Mouse (Mus musculus): ENCODE measurements around the gene Rp9. TPM values are rescaled to one million over a fixed set of nuclear protein-coding genes. Genes with fewer than 3 reads are reported as not detected.
A peak's percentile ranks its signal among the peaks of the same experiment; 100 is the strongest.

The Rp9 gene
- 59.1 TPM for polyA plus RNA-seq (2021)

GRCm38 (mm10) chr9:22469643-22470042, at the start of gene Rp9:
Gene Rp9, minus strand, starts transcription at chr9:22469743.
- CTCF ChIA-PET = no interaction called here
- DNase-seq (ENCODE audit: low read depth, low spot score) (no peak), ATAC-seq (no peak)
- no peaks in the 10 kb centered on the region for H3K27me3 ChIP-seq
- TF ChIP-seq CTCF (IDR thresholded peaks at IDR 0.05) = no peak
- in situ Hi-C loops (cut with MboI; ENCODE audit: low pct_unique_long_range_greater_than_20kb) = no loop called here
- POLR2A ChIA-PET = no interaction called here

DNA sequence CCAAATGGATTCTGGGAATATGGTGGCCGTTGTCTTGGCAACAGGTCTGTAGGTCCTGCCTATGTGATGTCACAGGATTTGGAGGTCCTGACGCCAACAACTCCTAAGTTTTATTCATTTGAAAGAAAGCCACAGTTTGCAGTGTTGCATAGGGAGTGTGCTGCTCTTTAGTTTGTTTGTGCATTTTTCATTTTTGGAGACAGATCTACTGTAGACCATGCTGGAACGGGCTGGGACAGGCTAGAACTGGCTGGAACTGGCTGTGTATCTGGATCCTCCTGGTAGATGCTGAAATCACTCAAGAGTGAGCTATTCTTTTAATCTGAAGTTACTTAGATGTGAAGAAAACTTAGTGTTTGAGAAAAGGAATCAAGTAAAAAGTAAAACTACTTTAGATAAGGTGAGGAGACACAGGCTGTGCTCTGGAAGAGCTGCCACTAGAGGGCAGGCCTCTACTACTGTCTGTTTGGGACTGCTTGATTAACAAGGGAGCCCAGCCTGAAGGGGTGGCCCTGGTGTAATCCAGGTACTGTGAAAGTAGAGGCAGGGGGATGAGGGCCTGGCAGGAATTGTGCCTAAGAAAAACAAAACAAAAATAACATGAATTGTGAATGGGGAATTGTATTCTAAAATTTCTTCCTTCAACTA, 49.0 kb upstream of the Rp9 start:
- peak; percentile 94 for TF ChIP-seq CTCF (IDR thresholded peaks at IDR 0.05)
- in situ Hi-C loops (cut with MboI; ENCODE audit: low pct_unique_long_range_greater_than_20kb) = no loop called here
- H3K27me3 ChIP-seq = no peaks in the 10 kb centered on the region
- ATAC-seq = peak; percentile 79
- no peak for DNase-seq (ENCODE audit: low read depth, low spot score)
- CTCF ChIA-PET = interaction anchor here (0.7 to 2.0 kb wide), 6 partner anchors 9 to 21 kb away, joined by 3 to 8 read pairs (median 6); no protein-coding TSS in a partner anchor
- POLR2A ChIA-PET = no interaction called here

GRCm38 (mm10) chr9:22515076-22515475, 45.5 kb upstream of the Rp9 start:
- no peaks in the 10 kb centered on the region for H3K27me3 ChIP-seq
- no peak for ATAC-seq
- ChIA-PET POLR2A (no interaction called here), CTCF (no interaction called here)
- no peak for TF ChIP-seq CTCF (IDR thresholded peaks at IDR 0.05)
- no peak for DNase-seq (ENCODE audit: low read depth, low spot score)
- in situ Hi-C loops (cut with MboI; ENCODE audit: low pct_unique_long_range_greater_than_20kb) = no loop called here

- POLR2A ChIA-PET = no interaction called here
- no peak for ATAC-seq
Measured at GRCm38 (mm10) chr9:22505574-22505973, 36.0 kb upstream of the Rp9 start.

DNA sequence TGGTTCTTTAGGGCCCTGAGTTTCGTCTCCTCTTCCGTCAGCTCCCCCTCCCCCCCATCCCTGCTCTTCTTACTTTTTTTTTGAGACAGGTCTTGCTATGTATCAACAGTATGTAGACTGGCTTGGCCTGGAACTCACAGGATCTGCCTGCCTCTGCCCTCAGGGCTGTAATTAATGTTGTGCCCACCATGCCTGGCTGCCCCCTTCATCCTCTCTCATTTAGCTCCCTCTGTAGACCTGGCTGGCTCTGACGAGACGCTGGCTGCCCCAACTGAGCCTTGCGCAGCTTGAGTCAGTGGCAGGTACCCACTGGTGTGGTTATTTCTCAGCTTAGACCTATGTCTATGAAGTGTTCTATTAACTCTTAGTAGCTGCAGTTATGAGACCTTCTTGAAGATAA, 34.0 kb upstream of the Rp9 start:
- ATAC-seq = no peak
- ChIA-PET POLR2A (interaction anchor here (0.6 kb wide), 1 partner anchor 10 kb away, joined by 4 read pairs; no protein-coding TSS in a partner anchor), CTCF (no interaction called here)
- no peaks in the 10 kb centered on the region for H3K27me3 ChIP-seq
- no peak for TF ChIP-seq CTCF (IDR thresholded peaks at IDR 0.05)
- in situ Hi-C loops (cut with MboI; ENCODE audit: low pct_unique_long_range_greater_than_20kb) = no loop called here
- no peak for DNase-seq (ENCODE audit: low read depth, low spot score)

More at GRCm38 (mm10) chr9:22505574-22505973, 36.0 kb upstream of the Rp9 start:
- no peak for TF ChIP-seq CTCF (IDR thresholded peaks at IDR 0.05)
- in situ Hi-C loops (cut with MboI; ENCODE audit: low pct_unique_long_range_greater_than_20kb) = no loop called here
- no peaks in the 10 kb centered on the region for H3K27me3 ChIP-seq
- CTCF ChIA-PET = interaction anchor here (1.5 kb wide), 1 partner anchor 13 kb away, joined by 5 read pairs; no protein-coding TSS in a partner anchor
- DNase-seq (ENCODE audit: low read depth, low spot score) = no peak

- in situ Hi-C loops (cut with MboI; ENCODE audit: low pct_unique_long_range_greater_than_20kb) = no loop called here
- TF ChIP-seq CTCF (IDR thresholded peaks at IDR 0.05) = no peak
- H3K27me3 ChIP-seq = no peaks in the 10 kb centered on the region
- ChIA-PET POLR2A (no interaction called here), CTCF (no interaction called here)
- ATAC-seq = no peak
- DNase-seq (ENCODE audit: low read depth, low spot score) = no peak
Measured at GRCm38 (mm10) chr9:22502972-22503371, 33.4 kb upstream of the Rp9 start.

DNA sequence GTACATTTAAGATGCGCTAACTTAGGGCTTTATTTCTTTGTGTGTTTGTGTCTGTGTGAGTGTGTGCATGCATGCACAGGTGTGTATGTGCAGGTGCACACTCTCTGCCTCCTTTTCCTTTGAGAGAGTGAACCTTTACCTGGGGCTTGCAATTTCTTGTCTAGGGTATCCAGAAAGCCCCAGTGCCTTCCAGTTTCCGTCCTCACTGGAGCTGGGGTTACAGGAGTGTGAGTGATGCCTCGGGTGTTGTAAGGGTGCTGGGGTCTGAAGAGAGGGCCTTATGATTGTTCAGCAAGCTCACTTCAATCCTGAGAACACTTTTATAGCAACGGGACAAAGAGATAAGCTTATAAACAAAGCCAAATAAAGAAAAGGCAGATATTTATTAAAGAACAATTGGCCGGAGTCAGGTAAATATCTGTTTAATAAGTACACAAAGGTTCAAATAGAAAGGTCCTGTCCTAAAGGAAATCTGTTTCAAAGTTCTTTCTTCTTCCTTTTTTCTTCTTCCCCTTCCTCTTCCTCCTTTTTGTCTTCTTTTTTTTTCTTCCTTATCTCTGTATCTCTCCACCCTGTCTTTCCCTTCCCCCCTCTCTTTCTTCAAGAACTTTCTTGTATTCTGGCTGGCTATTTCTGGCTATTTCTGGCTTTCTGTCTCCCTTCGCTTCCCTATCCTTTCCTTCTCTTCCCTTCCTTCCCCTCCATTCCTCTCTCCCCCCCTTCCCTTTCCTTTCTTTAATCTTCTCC, 27.7 kb upstream of the Rp9 start:
- DNase-seq (ENCODE audit: low read depth, low spot score) (no peak), ATAC-seq (no peak)
- POLR2A ChIA-PET = no interaction called here
- H3K27me3 ChIP-seq = no peaks in the 10 kb centered on the region
- in situ Hi-C loops (cut with MboI; ENCODE audit: low pct_unique_long_range_greater_than_20kb) = no loop called here
- no peak for TF ChIP-seq CTCF (IDR thresholded peaks at IDR 0.05)
- CTCF ChIA-PET = interaction anchor here (1.0 kb wide), 1 partner anchor 21 kb away, joined by 3 read pairs; no protein-coding TSS in a partner anchor

DNA sequence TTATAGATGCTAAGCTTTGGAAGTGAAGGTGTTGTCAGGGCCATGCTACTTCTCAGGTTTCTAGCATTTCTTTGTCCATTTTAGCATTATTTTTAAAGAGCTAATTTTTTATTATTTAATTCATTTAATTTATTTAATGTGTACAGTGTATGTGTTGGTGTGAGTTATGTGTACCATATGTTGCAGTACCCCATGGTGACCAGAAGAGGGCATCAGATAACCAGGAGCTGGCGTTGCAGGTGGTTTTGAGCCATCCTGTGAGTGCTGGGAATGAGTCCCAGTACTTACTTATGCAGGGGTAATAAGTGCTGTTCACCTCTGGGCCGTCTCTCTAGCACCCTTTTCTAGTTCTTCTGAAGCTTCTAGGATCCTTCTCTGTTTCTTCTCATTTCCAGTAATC, 25.6 kb upstream of the Rp9 start:
- no peak for ATAC-seq
- TF ChIP-seq CTCF (IDR thresholded peaks at IDR 0.05) = peak; percentile 54
- CTCF ChIA-PET = interaction anchor here (1.0 kb wide), 1 partner anchor 10 kb away, joined by 3 read pairs; no protein-coding TSS in a partner anchor
- no peaks in the 10 kb centered on the region for H3K27me3 ChIP-seq
- no peak for DNase-seq (ENCODE audit: low read depth, low spot score)
- in situ Hi-C loops (cut with MboI; ENCODE audit: low pct_unique_long_range_greater_than_20kb) = no loop called here
- POLR2A ChIA-PET = no interaction called here

DNA sequence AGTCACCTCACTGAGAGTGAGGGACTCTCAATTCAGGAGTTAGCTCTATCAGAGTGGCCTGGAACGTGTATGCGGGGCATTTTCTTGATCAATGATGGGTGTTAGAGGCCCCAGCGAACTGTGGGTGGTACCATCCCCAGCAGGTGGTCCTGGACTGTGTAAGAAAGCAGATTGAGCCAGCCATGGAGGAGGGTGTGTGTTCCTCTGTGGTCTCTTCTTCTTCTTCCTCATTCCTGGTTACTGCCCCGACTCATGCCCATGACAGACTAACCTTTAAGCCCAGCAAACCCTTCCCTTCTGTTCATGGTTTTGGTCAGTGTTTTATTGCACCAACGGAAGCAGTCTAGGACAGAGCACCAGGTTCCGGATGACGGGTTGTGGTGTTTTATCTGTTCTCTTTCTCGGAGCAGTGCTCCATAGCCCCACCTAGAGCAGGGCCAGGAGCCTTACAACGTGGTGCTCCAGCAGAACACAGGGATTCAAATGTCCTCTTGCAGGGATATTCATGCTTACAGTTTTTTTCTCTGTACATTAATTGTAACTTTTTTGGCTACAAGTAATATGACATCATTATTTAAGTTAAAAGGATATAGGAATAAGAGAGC, 24.8 kb upstream of the Rp9 start:
- ATAC-seq (no peak), DNase-seq (ENCODE audit: low read depth, low spot score) (no peak)
- H3K27me3 ChIP-seq = no peaks in the 10 kb centered on the region
- in situ Hi-C loops (cut with MboI; ENCODE audit: low pct_unique_long_range_greater_than_20kb) = no loop called here
- CTCF ChIA-PET = no interaction called here
- no peak for TF ChIP-seq CTCF (IDR thresholded peaks at IDR 0.05)
- POLR2A ChIA-PET = interaction anchor here (0.5 kb wide), 1 partner anchor 9 kb away, joined by 4 read pairs; no protein-coding TSS in a partner anchor

DNA sequence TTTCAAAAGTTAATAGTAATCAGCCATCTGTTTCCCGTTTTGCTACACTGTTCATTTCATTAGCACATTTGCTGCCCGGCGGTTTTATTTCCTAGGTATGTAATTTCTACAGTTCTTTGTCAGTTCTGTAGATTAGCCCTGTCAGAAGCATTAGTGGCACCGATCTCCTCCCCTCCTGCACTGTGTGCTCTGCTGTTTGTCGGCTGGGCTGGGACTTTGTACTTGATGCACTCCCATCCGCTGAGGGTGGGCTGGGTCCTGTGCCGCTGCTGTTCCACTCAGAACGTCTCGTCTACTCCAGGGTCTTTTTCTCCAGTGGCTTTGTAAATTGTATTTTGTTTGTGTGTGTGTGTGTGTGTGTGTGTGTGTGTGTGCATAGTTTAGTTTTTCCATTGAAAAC, 19.4 kb upstream of the Rp9 start:
- no peak for TF ChIP-seq CTCF (IDR thresholded peaks at IDR 0.05)
- CTCF ChIA-PET = no interaction called here
- H3K27me3 ChIP-seq = no peaks in the 10 kb centered on the region
- in situ Hi-C loops (cut with MboI; ENCODE audit: low pct_unique_long_range_greater_than_20kb) = no loop called here
- ATAC-seq (no peak), DNase-seq (ENCODE audit: low read depth, low spot score) (no peak)
- POLR2A ChIA-PET = no interaction called here

DNA sequence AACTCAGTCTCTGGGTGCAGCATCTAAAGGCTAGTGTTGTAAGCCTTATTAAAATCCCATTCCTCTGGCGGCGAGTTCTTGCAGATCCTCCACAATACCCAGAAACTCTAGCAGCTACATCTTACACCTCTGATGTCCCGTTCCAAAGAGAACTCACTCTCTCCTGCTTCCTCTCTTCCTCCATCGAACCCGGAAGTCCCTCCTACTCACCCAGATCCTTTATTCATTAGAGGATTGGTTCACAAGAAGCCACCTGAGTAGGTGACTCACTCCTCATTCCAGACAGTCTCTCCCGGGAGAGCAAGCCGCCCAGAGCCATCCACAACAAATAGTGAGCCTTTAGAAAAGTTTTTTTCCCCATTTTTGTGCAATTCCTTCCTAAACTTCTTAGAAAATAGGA, 16.7 kb upstream of the Rp9 start:
- no peak for TF ChIP-seq CTCF (IDR thresholded peaks at IDR 0.05)
- ChIA-PET CTCF (no interaction called here), POLR2A (no interaction called here)
- H3K27me3 ChIP-seq = no peaks in the 10 kb centered on the region
- DNase-seq (ENCODE audit: low read depth, low spot score) = no peak
- no peak for ATAC-seq
- in situ Hi-C loops (cut with MboI; ENCODE audit: low pct_unique_long_range_greater_than_20kb) = no loop called here

All from Patski (cell line).